Comparison of ENCODE assay signal across 10 mouse cellular contexts in genomic region chr2:129226296-129226851, GRCm38 (mm10). TPM values are rescaled to one million over a fixed set of nuclear protein-coding genes. Genes with fewer than 3 reads are reported as not detected.
DNase-seq lines count a peak whose midpoint lies in the region; ATAC-seq and TF ChIP-seq lines count a peak whose summit lies in the region.
"Had no signal": no experiment of that assay in that cellular context is flagged by ENCODE, and none has a peak within 500 bp of the region (broad histone marks: within the 10 kb centered on the region; RNA-seq: fewer than 3 reads in every experiment).

No protein-coding gene starts in this region.

- H3K27ac ChIP-seq in kidney, embryonic 16.5 days (ENCODE audit: low read length) = no peak overlapping the region
- H3K27ac ChIP-seq in left cerebral cortex, adult 2 months = no peak overlapping the region

- no peaks in the 10 kb centered on the region for H3K27me3 ChIP-seq in kidney, embryonic 16.5 days (ENCODE audit: insufficient read depth, low read length)
- H3K27me3 ChIP-seq in erythroblast, embryonic 14.5 days (ENCODE audit: control insufficient read depth) = no peaks in the 10 kb centered on the region

- H3K4me1 ChIP-seq in kidney, embryonic 16.5 days (ENCODE audit: insufficient read depth, low read length) = no peaks in the 10 kb centered on the region
- peaks cover 94% of the 10 kb centered on the region for H3K4me1 ChIP-seq in erythroblast, embryonic 14.5 days (ENCODE audit: control insufficient read depth)

- no peak for TF ChIP-seq CTCF in left cerebral cortex, adult 2 months (IDR thresholded peaks at IDR 0.05)

- no peaks in the 10 kb centered on the region for H3K36me3 ChIP-seq in kidney, embryonic 16.5 days (ENCODE audit: insufficient read depth, low read length)
- peaks cover 39% of the 10 kb centered on the region for H3K36me3 ChIP-seq in erythroblast, embryonic 14.5 days (ENCODE audit: control insufficient read depth)

- peak; percentile 63; the same call in 1 of the 2 replicates for ATAC-seq in kidney, embryonic 16.5 days (ENCODE audit: low FRiP score, low TSS enrichment)

- no peak overlapping the region for H3K4me3 ChIP-seq in kidney, embryonic 16.5 days (ENCODE audit: low read length)
- H3K4me3 ChIP-seq in erythroblast, embryonic 14.5 days (replicated peaks) = peak overlapping the region; percentile 63
- no peak overlapping the region for H3K4me3 ChIP-seq in left cerebral cortex, adult 2 months

- DNase-seq in kidney, adult 9 months = no peak
- DNase-seq in ZHBTc4 (ENCODE audit: low read depth, low spot score) = peak; percentile 70
- DNase-seq in spleen, postnatal 10 days (ENCODE audit: low spot score in 2 of 2) = peak; percentile 65 to 83
- DNase-seq in left cerebral cortex, postnatal 25 days (ENCODE audit: low spot score in 2 of 2) = no peak
- DNase-seq in left cerebral cortex, adult 2 months (ENCODE audit: extremely low spot score in 1 of 2, low spot score in 2 of 2) = no peak
- DNase-seq in layer of hippocampus, postnatal 10 days (ENCODE audit: low spot score in 2 of 2) = no peak
- DNase-seq: embryo, embryonic 11 days; kidney, adult 18-20 months had no signal

- H3K9me3 ChIP-seq in kidney, embryonic 16.5 days (ENCODE audit: low read length) = no peaks in the 10 kb centered on the region
- H3K9me3 ChIP-seq in erythroblast, embryonic 14.5 days (ENCODE audit: control insufficient read depth, low read length) = no peaks in the 10 kb centered on the region

- intact Hi-C loops in left cerebral cortex, postnatal 25 days (cut with DNase I) = no loop called here
- intact Hi-C loops in left cerebral cortex, adult 2 months (cut with DNase I) = no loop called here

- 67% methylated on average over 11 of the region's 11 CpGs for WGBS in kidney, embryonic 16.5 days

- H3K4me2 ChIP-seq in kidney, embryonic 16.5 days (replicated peaks; ENCODE audit: low read depth, low read length) = no peak overlapping the region

- H3K9ac ChIP-seq in kidney, embryonic 16.5 days (replicated peaks; ENCODE audit: low read length) = no peak overlapping the region

RNA-seq across cellular contexts. Expression of gene Slc20a1, which starts 27.8 kb away (rescaled TPM):
- 28.3 and 31.3 TPM in 2 replicates for polyA plus RNA-seq in kidney, embryonic 16.5 days (2015; fragmentation: Nextera tagmentation; extraction: Ambion mirVana)
- 13.6 and 18.4 TPM in 2 replicates for polyA plus RNA-seq in erythroblast, embryonic 14.5 days (2012)
- total RNA-seq in left cerebral cortex, postnatal 25 days (2021) = 100 to 1,000 TPM; 138 to 140 TPM
- 100 to 1,000 TPM; 161 to 164 TPM for total RNA-seq in left cerebral cortex, adult 2 months (2021)
- 100 to 1,000 TPM in 1 of 2 experiments, 10 to 100 TPM in 1; 97.4 to 124 TPM for total RNA-seq in layer of hippocampus, postnatal 10 days (2021)

Comparison
In these comparisons a context has a peak if more than half of its experiments do, and no peak if none do; other contexts are left out.
1. DNase-seq: peak in ZHBTc4 (single experiment) and spleen, postnatal 10 days (2 of 2); none in kidney, adult 9 months (single experiment), left cerebral cortex, postnatal 25 days (0 of 2), left cerebral cortex, adult 2 months (0 of 2) and layer of hippocampus, postnatal 10 days (0 of 2).